Mouse (Mus musculus): ENCODE results near the gene Neu1. TPM values are rescaled to one million over a fixed set of nuclear protein-coding genes. Genes with fewer than 3 reads are reported as not detected.
"Not testable (repeated sequence)": the region's sequence is repeated elsewhere in the genome, so short reads cannot be mapped to it uniquely, and the experiment has no call there.

Neu1 gene
- total RNA-seq, 2 experiments from 2014 or later = 12.7 to 14.1 TPM

- DNase-seq (ENCODE audit: low spot score) = no peak
- intact Hi-C loops (cut with DNase I) = no loop called here
Observed at GRCm38 (mm10) chr17:34944362-34944761, 13.3 kb downstream of the Neu1 start.

GRCm38 (mm10) chr17:34946486-34947140 lies 15.6 kb downstream of the Neu1 start:
- intact Hi-C loops (cut with DNase I) = loop anchor here (1.0 kb wide), 1 partner anchor 90 kb away; no protein-coding TSS in a partner anchor
- DNase-seq (ENCODE audit: low spot score) = no peak

GRCm38 (mm10) chr17:34947606-34948005 lies 16.6 kb downstream of the Neu1 start:
- intact Hi-C loops (cut with DNase I) = no loop called here
- DNase-seq (ENCODE audit: low spot score) = no peak

GRCm38 (mm10) chr17:34948721-34949552 lies 17.9 kb downstream of the Neu1 start:
- intact Hi-C loops (cut with DNase I); DNase-seq (ENCODE audit: low spot score): not testable (repeated sequence)

GRCm38 (mm10) chr17:34949553-34949969 lies 18.5 kb downstream of the Neu1 start:
- DNase-seq (ENCODE audit: low spot score) = no peak
- intact Hi-C loops (cut with DNase I) = no loop called here

GRCm38 (mm10) chr17:34950514-34951455 lies 19.7 kb downstream of the Neu1 start:
- intact Hi-C loops (cut with DNase I) = no loop called here
- DNase-seq (ENCODE audit: low spot score) = no peak

- DNase-seq (ENCODE audit: low spot score) = no peak
- intact Hi-C loops (cut with DNase I) = loop anchor here (1.0 to 2.0 kb wide), 2 partner anchors 21 to 30 kb away; partner anchors contain the start of gene Neu1
Observed at GRCm38 (mm10) chr17:34951636-34952377, 20.8 kb downstream of the Neu1 start.

- intact Hi-C loops (cut with DNase I) = loop anchor here (1.0 to 2.0 kb wide), 2 partner anchors 22 to 30 kb away; partner anchors contain the start of gene Neu1
- DNase-seq (ENCODE audit: low spot score) = peak; percentile 54
Observed at GRCm38 (mm10) chr17:34952378-34953040, 21.5 kb downstream of the Neu1 start.

- intact Hi-C loops (cut with DNase I) = loop anchor here (2.0 kb wide), 1 partner anchor 22 kb away; the partner anchor contains the start of gene Neu1
- DNase-seq (ENCODE audit: low spot score) = no peak
Observed at GRCm38 (mm10) chr17:34953258-34953657, 22.2 kb downstream of the Neu1 start.

GRCm38 (mm10) chr17:34953904-34954303 lies 22.9 kb downstream of the Neu1 start:
- intact Hi-C loops (cut with DNase I) = loop anchor here (2.0 kb wide), 1 partner anchor 23 kb away; the partner anchor contains the start of gene Neu1
- DNase-seq (ENCODE audit: low spot score) = no peak

- no peak for DNase-seq (ENCODE audit: low spot score)
- intact Hi-C loops (cut with DNase I) = no loop called here
Observed at GRCm38 (mm10) chr17:34954831-34955230, 23.8 kb downstream of the Neu1 start.

GRCm38 (mm10) chr17:34955884-34956283 lies 24.8 kb downstream of the Neu1 start:
- intact Hi-C loops (cut with DNase I) = loop anchor here (1.0 kb wide), 1 partner anchor 24 kb away; no protein-coding TSS in a partner anchor
- no peak for DNase-seq (ENCODE audit: low spot score)

GRCm38 (mm10) chr17:34956340-34956739 lies 25.3 kb downstream of the Neu1 start:
- intact Hi-C loops (cut with DNase I) = loop anchor here (1.0 kb wide), 1 partner anchor 24 kb away; no protein-coding TSS in a partner anchor
- DNase-seq (ENCODE audit: low spot score) = no peak

- DNase-seq (ENCODE audit: low spot score); intact Hi-C loops (cut with DNase I): not testable (repeated sequence)
Observed at GRCm38 (mm10) chr17:34957291-34957690, 26.2 kb downstream of the Neu1 start.

- DNase-seq (ENCODE audit: low spot score); intact Hi-C loops (cut with DNase I): not testable (repeated sequence)
Observed at GRCm38 (mm10) chr17:34957966-34958365, 26.9 kb downstream of the Neu1 start.

- intact Hi-C loops (cut with DNase I) = not testable (repeated sequence)
Observed at GRCm38 (mm10) chr17:34958734-34959129, 27.7 kb downstream of the Neu1 start.

GRCm38 (mm10) chr17:34959130-34959778 lies 28.2 kb downstream of the Neu1 start, which contains the start of gene Hspa1b:
Gene Hspa1b, minus strand, starts transcription at chr17:34959238.
- DNase-seq (ENCODE audit: low spot score) = peak; percentile 86
- intact Hi-C loops (cut with DNase I) = not testable (repeated sequence)

More at GRCm38 (mm10) chr17:34958734-34959129, 27.7 kb downstream of the Neu1 start:
- DNase-seq (ENCODE audit: low spot score) = not testable (repeated sequence)
